Mouse (Mus musculus) CH12.LX (cell line): Measurements from ENCODE around the gene Cbr2. TPM values are rescaled to one million over a fixed set of nuclear protein-coding genes. Genes with fewer than 3 reads are reported as not detected.

Experiments
- DNase-seq: peaks from one replicate; pipeline ENCODE4 v3.0.0-alpha.2; 2013; ENCODE audit errors: extremely low read depth
- H3K27ac ChIP-seq: 2 replicates; pipeline ENCODE4 v1.5.1; 2012; ENCODE audit warnings: low read depth, mild to moderate bottlenecking, control low read depth, moderate library complexity; ENCODE audit not compliant: insufficient read depth
- H3K27me3 ChIP-seq: replicated peaks from 2 replicates; pipeline ENCODE3; 2012; ENCODE audit warnings: inconsistent platforms
- H3K36me3 ChIP-seq, 2 experiments: replicated peaks in 1 of 2; 2 replicates each; pipeline versions ENCODE3 to v1.6.1; 2012; ENCODE audit warnings: inconsistent platforms in 1 of 2, low read length in 1 of 2, mild to moderate bottlenecking in 1 of 2, mixed read lengths in 1 of 2, moderate library complexity in 1 of 2; ENCODE audit not compliant: control insufficient read depth in 1 of 2, insufficient read depth in 1 of 2
- H3K4me1 ChIP-seq, 2 experiments: 2 replicates each; pipeline ENCODE4 v1.6.1; 2012; ENCODE audit warnings: inconsistent platforms in 1 of 2, moderate library complexity in 1 of 2; ENCODE audit not compliant: insufficient read depth in 2 of 2, control insufficient read depth in 1 of 2
- H3K4me2 ChIP-seq: 2 replicates; pipeline ENCODE4 v1.6.1; 2012; ENCODE audit warnings: low read depth, mild to moderate bottlenecking, control low read depth; ENCODE audit not compliant: poor library complexity, insufficient read depth, severe bottlenecking
- H3K4me3 ChIP-seq, 3 experiments: fragments of 150-350 bp in 1 of 3; sonication (generic) in 1 of 3; replicated peaks in 1 of 3; 2 replicates each; pipeline versions ENCODE3 to v1.5.1; 2011 to 2012; ENCODE audit warnings: low read depth in 2 of 3, low read length in 2 of 3, mild to moderate bottlenecking in 2 of 3, moderate library complexity in 2 of 3, control low read depth in 1 of 3, improper control_type of control experiment in 1 of 3, inconsistent platforms in 1 of 3, mixed read lengths in 1 of 3; ENCODE audit not compliant: poor library complexity in 1 of 3
- H3K79me2 ChIP-seq: replicated peaks from 2 replicates; pipeline ENCODE4 v1.6.1; 2012; ENCODE audit warnings: mild to moderate bottlenecking, moderate library complexity; ENCODE audit not compliant: control insufficient read depth, poor library complexity, insufficient read depth, severe bottlenecking; ENCODE audit errors: extremely low read depth
- H3K9ac ChIP-seq: 2 replicates; pipeline ENCODE4 v1.6.1; 2012; ENCODE audit warnings: low read depth, mild to moderate bottlenecking, control low read depth, moderate library complexity; ENCODE audit not compliant: insufficient read depth
- H3K9me3 ChIP-seq: replicated peaks from 2 replicates; pipeline ENCODE3; 2012; ENCODE audit warnings: low read length, inconsistent platforms, mixed read lengths
- CHD1 ChIP-seq: IDR thresholded peaks from 2 replicates; pipeline ENCODE4 v1.6.1; 2012; ENCODE audit warnings: low read depth, low read length, improper control_type of control experiment, inconsistent platforms
- CTCF ChIP-seq, 2 experiments: IDR thresholded peaks in 1 of 2; conservative IDR thresholded peaks in 1 of 2; 2 replicates each; pipeline ENCODE4 v1.5.1; 2011 to 2012; ENCODE audit warnings: low read depth in 2 of 2, low read length in 2 of 2, improper control_type of control experiment in 1 of 2, inconsistent platforms in 1 of 2, mild to moderate bottlenecking in 1 of 2, moderate library complexity in 1 of 2
- E2F4 ChIP-seq: IDR thresholded peaks from 2 replicates; pipeline ENCODE4 v1.6.1; 2011; ENCODE audit warnings: low read depth, low read length, improper control_type of control experiment; ENCODE audit not compliant: insufficient replicate concordance
- GABPA ChIP-seq: IDR thresholded peaks from 2 replicates; pipeline ENCODE4 v1.6.1; 2012; ENCODE audit warnings: low read depth, low read length, improper control_type of control experiment, inconsistent platforms; ENCODE audit not compliant: insufficient replicate concordance
- HCFC1 ChIP-seq: IDR thresholded peaks from 2 replicates; pipeline ENCODE4 v1.6.1; 2012; ENCODE audit warnings: low read depth, mild to moderate bottlenecking, inconsistent platforms, low read length, improper control_type of control experiment
- IRF4 ChIP-seq: IDR thresholded peaks from 2 replicates; pipeline ENCODE4 v1.6.1; 2014; ENCODE audit warnings: low read depth, mild to moderate bottlenecking, inconsistent platforms, low read length, improper control_type of control experiment
- JUN ChIP-seq: IDR thresholded peaks from 2 replicates; pipeline ENCODE4 v1.6.1; 2011; ENCODE audit warnings: low read depth, mild to moderate bottlenecking, low read length, improper control_type of control experiment, moderate library complexity; ENCODE audit not compliant: insufficient read depth
- JUND ChIP-seq: conservative IDR thresholded peaks from 2 replicates; pipeline ENCODE4 v1.6.1; 2011; ENCODE audit warnings: low read depth, low read length, improper control_type of control experiment
- MAZ ChIP-seq: IDR thresholded peaks from 2 replicates; pipeline ENCODE4 v1.6.1; 2012; ENCODE audit warnings: low read depth, mild to moderate bottlenecking, inconsistent platforms, low read length, improper control_type of control experiment, moderate library complexity
- MYC ChIP-seq: IDR thresholded peaks from 2 replicates; pipeline ENCODE4 v1.6.1; 2011; ENCODE audit warnings: low read depth, mild to moderate bottlenecking, improper control_type of control experiment, low read length
- NELFE ChIP-seq: IDR thresholded peaks from 2 replicates; pipeline ENCODE4 v1.6.1; 2011; ENCODE audit warnings: low read depth, low read length, improper control_type of control experiment
- NRF1 ChIP-seq: IDR thresholded peaks from 2 replicates; pipeline ENCODE4 v1.6.1; 2014; ENCODE audit warnings: low read depth, mild to moderate bottlenecking, inconsistent platforms, low read length, improper control_type of control experiment, moderate library complexity
- POLR2A ChIP-seq: IDR thresholded peaks from 2 replicates; pipeline ENCODE4 v1.6.1; 2011; ENCODE audit warnings: low read depth, mild to moderate bottlenecking, improper control_type of control experiment, low read length
- POLR2AphosphoS2 ChIP-seq: IDR thresholded peaks from 2 replicates; pipeline ENCODE4 v1.6.1; 2011; ENCODE audit warnings: low read depth, low read length, improper control_type of control experiment
- USF1 ChIP-seq: IDR thresholded peaks from 2 replicates; pipeline ENCODE4 v1.6.1; 2014; ENCODE audit warnings: low read depth, mild to moderate bottlenecking, inconsistent platforms, low read length, improper control_type of control experiment
- USF2 ChIP-seq: conservative IDR thresholded peaks from 2 replicates; pipeline ENCODE4 v1.6.1; 2011; ENCODE audit warnings: low read depth, low read length, improper control_type of control experiment
- ZC3H11A ChIP-seq: IDR thresholded peaks from 2 replicates; pipeline ENCODE4 v1.6.1; 2012; ENCODE audit warnings: low read depth, mild to moderate bottlenecking, inconsistent platforms, low read length, improper control_type of control experiment
- ZMIZ1 ChIP-seq: IDR thresholded peaks from 2 replicates; pipeline ENCODE4 v1.6.1; 2012; ENCODE audit warnings: low read depth, mild to moderate bottlenecking, inconsistent platforms, low read length, improper control_type of control experiment
- dilution Hi-C: fragments of 300-500 bp; cut with MboI; formaldehyde crosslinking; loops from 2 replicates; pipeline ENCODE4 v1.14.3; 2020; ENCODE audit warnings: low sequenced_read_pairs; ENCODE audit not compliant: extremely low pct_unique_long_range_greater_than_20kb, extremely low pct_ligation_motif_present
- in situ Hi-C: fragments of 300-500 bp; cut with MboI; formaldehyde crosslinking; loops from 3 replicates; pipeline ENCODE4 v1.14.3; 2019; ENCODE audit warnings: low sequenced_read_pairs, low pct_ligation_motif_present, low pct_unique_long_range_greater_than_20kb, mixed read lengths
- polyA plus RNA-seq: library from polyadenylated mRNA; unstranded; fragments of >175 nt; gene quantifications from 2 replicates; pipeline ENCODE4 v1.2.1, GENCODE M21; 2012; ENCODE audit warnings: low read depth; ENCODE audit not compliant: insufficient read length
- total RNA-seq, 2 experiments: library from RNA; depleted of rRNA; stranded (reverse); fragments of 300-350 nt in 1 of 2; fragments of >200 nt in 1 of 2; gene quantifications; 2 replicates each; pipeline ENCODE4 v1.2.3; 2012 to 2014

The Cbr2 gene
- total and polyA plus RNA-seq, 3 experiments = 0.21 TPM; not detected in 2

DNA sequence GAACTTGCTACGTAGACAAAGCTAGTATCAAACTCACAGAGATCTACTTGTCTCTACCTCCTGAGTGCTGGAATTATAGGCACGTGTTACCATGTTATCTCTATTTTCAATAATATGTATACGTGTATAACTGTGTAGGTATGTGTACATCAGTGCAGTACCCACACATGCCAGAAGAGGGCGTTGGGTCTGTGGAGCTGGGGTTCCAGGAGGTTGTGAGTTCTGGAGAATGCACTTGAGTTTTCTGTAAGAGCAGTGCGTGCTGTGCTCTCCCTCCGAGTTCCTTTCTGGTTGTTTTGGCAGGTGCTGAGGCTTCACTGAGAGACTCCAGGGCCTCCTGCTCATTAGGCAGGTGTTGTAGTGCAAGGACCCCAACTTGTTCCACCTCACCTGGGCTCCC lies 35.3 kb downstream of the Cbr2 start:
- dilution Hi-C loops = no loop called here
- in situ Hi-C loops = no loop called here
- Histone ChIP-seq H3K36me3 (peaks cover 55 to 98% of the 10 kb centered on the region in 2 experiments), H3K27ac (no peak overlapping the region), H3K9me3 (peaks cover 8% of the 10 kb centered on the region), H3K4me3 (no peak overlapping the region), H3K4me1 (0 out of 4 replicates have a peak, but pooled peaks cover 2 to 5% of the 10 kb centered on the region in 2 experiments), H3K4me2 (no peak overlapping the region), H3K27me3 (no peaks in the 10 kb centered on the region), H3K9ac (no peak overlapping the region), H3K79me2 (no peaks in the 10 kb centered on the region)
- TF ChIP-seq CTCF (conservative IDR thresholded peaks at IDR 0.05 in 1 of 2, IDR thresholded peaks at IDR 0.05 in 1 of 2; ENCODE audit: low read depth in 2 of 2, low read length in 2 of 2) = peak; percentile 27 to 57
- no peak for TF ChIP-seq POLR2AphosphoS2
- no peak for TF ChIP-seq MAZ
- no peak for DNase-seq

DNA sequence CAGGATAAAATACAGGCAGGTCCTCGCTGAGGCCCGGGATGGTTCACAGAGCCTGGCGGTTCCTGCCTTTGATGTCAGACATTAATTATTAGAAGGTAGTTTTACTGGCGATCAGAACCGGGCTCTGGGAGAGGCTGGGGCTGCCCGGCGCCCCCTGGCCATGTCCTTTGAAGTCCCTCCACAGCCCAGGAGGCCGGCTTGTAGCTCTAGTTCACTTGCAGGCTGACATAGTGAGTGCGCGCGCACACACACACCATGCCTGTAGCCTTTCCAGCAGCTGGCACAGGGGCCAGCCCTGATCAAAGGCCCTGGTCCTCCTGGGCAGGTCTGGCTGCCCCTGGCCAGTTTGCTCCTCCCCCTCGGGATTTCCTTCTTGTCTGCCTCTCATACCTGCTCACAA lies 36.3 kb downstream of the Cbr2 start:
- H3K4me2 ChIP-seq = no peak overlapping the region
- in situ Hi-C loops (no loop called here), dilution Hi-C loops (no loop called here)
- DNase-seq = no peak
- H3K36me3 ChIP-seq = peaks cover 49 to 95% of the 10 kb centered on the region in 2 experiments
- TF ChIP-seq NRF1 (no peak), ZMIZ1 (no peak), USF2 (no peak), CHD1 (no peak), GABPA (no peak), MYC (no peak), IRF4 (no peak), JUND (no peak), NELFE (no peak), ZC3H11A (no peak), JUN (no peak), USF1 (no peak), E2F4 (no peak), POLR2A (no peak), HCFC1 (no peak)
- 0 out of 4 replicates have a peak, but pooled peaks cover 2 to 5% of the 10 kb centered on the region in 2 experiments for H3K4me1 ChIP-seq
- H3K9me3 ChIP-seq = peaks cover 8% of the 10 kb centered on the region
- no peak overlapping the region for H3K4me3 ChIP-seq
- no peaks in the 10 kb centered on the region for H3K79me2 ChIP-seq
- no peak overlapping the region for H3K9ac ChIP-seq
- H3K27me3 ChIP-seq = no peaks in the 10 kb centered on the region
- H3K27ac ChIP-seq = no peak overlapping the region
